In the genomic region with DNA sequence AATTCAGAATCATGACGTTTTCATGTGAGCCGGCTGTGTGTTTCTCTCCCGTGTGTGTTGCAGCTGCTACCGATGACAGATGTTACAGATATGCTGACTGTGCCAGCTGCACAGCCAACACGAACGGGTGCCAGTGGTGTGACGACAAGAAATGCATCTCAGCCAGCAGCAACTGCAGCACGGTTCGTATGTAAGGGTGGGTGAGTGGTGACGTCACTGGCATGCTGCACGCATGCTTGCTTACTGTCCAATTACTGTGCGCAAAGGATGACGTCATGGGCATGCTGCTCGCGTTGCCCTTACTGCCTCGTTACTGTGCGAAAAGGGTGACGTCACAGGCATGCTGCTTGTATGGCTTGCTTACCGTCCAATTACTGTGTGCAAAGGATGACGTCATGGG, we compare ENCODE assay signal across 11 mouse cellular contexts.
DNase-seq lines count a peak whose midpoint lies in the region; ATAC-seq lines count a peak whose summit lies in the region.
"Had no signal": no experiment of that assay in that cellular context is flagged by ENCODE, and none has a peak within 500 bp of the region (broad histone marks: within the 10 kb centered on the region; RNA-seq: fewer than 3 reads in every experiment).

No protein-coding gene starts in this region.

- H3K36me3 ChIP-seq in forebrain, embryonic 11.5 days (ENCODE audit: control insufficient read depth, insufficient read depth, low read length), result 0 out of 2 replicates have a peak, but pooled peaks cover 3% of the 10 kb centered on the region
- peaks cover 4% of the 10 kb centered on the region for H3K36me3 ChIP-seq in forebrain, embryonic 15.5 days
- H3K36me3 ChIP-seq in midbrain, embryonic 11.5 days (ENCODE audit: control insufficient read depth, insufficient read depth, low read length), result no peaks in the 10 kb centered on the region
- peaks cover 11% of the 10 kb centered on the region; the same call in 1 of the 2 replicates for H3K36me3 ChIP-seq in midbrain, embryonic 14.5 days (ENCODE audit: control insufficient read depth, insufficient read depth, low read length)

- no peaks in the 10 kb centered on the region for H3K9me3 ChIP-seq in forebrain, embryonic 11.5 days (ENCODE audit: control insufficient read depth, low read length)
- no peaks in the 10 kb centered on the region for H3K9me3 ChIP-seq in forebrain, embryonic 15.5 days
- H3K9me3 ChIP-seq in midbrain, embryonic 11.5 days (ENCODE audit: control insufficient read depth, low read length), result no peaks in the 10 kb centered on the region
- H3K9me3 ChIP-seq in midbrain, embryonic 14.5 days (ENCODE audit: control insufficient read depth, low read length), result no peaks in the 10 kb centered on the region

- H3K4me2 ChIP-seq in forebrain, embryonic 11.5 days (ENCODE audit: low read depth, low read length, severe bottlenecking), result no peak overlapping the region
- no peak overlapping the region for H3K4me2 ChIP-seq in forebrain, embryonic 15.5 days (replicated peaks)
- H3K4me2 ChIP-seq in midbrain, embryonic 11.5 days, result no peak overlapping the region
- no peak overlapping the region for H3K4me2 ChIP-seq in midbrain, embryonic 14.5 days (ENCODE audit: low read length)
- H3K4me2 ChIP-seq: lung, embryonic 14.5 days had no signal

- ATAC-seq in forebrain, embryonic 11.5 days (replicated peaks; ENCODE audit: low FRiP score), result no peak
- no peak for ATAC-seq in forebrain, embryonic 15.5 days (replicated peaks)
- no peak for ATAC-seq in midbrain, embryonic 11.5 days (ENCODE audit: low FRiP score)
- no peak for ATAC-seq in midbrain, embryonic 14.5 days (ENCODE audit: low FRiP score, low TSS enrichment)
- ATAC-seq: inflammation-experienced regulatory T-cells, adult 6 months had no signal

- WGBS in forebrain, embryonic 11.5 days, result 89% methylated on average over 20 of the region's 20 CpGs
- WGBS in forebrain, embryonic 15.5 days, result 73% methylated on average over 20 of the region's 20 CpGs
- 92% methylated on average over 20 of the region's 20 CpGs for WGBS in midbrain, embryonic 11.5 days
- 90% methylated on average over 20 of the region's 20 CpGs for WGBS in midbrain, embryonic 14.5 days

- H3K27me3 ChIP-seq in forebrain, embryonic 11.5 days (ENCODE audit: control insufficient read depth, insufficient read depth, low read length), result no peaks in the 10 kb centered on the region
- no peaks in the 10 kb centered on the region for H3K27me3 ChIP-seq in forebrain, embryonic 15.5 days
- no peaks in the 10 kb centered on the region for H3K27me3 ChIP-seq in midbrain, embryonic 11.5 days (ENCODE audit: control insufficient read depth, insufficient read depth, low read length)
- no peaks in the 10 kb centered on the region for H3K27me3 ChIP-seq in midbrain, embryonic 14.5 days (ENCODE audit: control insufficient read depth, insufficient read depth, low read length)

- H3K4me1 ChIP-seq in forebrain, embryonic 11.5 days (replicated peaks; ENCODE audit: control insufficient read depth, insufficient read depth, low read length), result no peaks in the 10 kb centered on the region
- 0 out of 2 replicates have a peak, but pooled peaks cover 3% of the 10 kb centered on the region for H3K4me1 ChIP-seq in forebrain, embryonic 15.5 days
- no peaks in the 10 kb centered on the region for H3K4me1 ChIP-seq in midbrain, embryonic 11.5 days (ENCODE audit: control insufficient read depth, insufficient read depth, low read length)
- no peaks in the 10 kb centered on the region for H3K4me1 ChIP-seq in midbrain, embryonic 14.5 days (ENCODE audit: control insufficient read depth, insufficient read depth, low read length)

- H3K4me3 ChIP-seq in forebrain, embryonic 11.5 days (ENCODE audit: low read depth, low read length), result no peak overlapping the region
- H3K4me3 ChIP-seq in forebrain, embryonic 15.5 days, result no peak overlapping the region
- H3K4me3 ChIP-seq in midbrain, embryonic 11.5 days (ENCODE audit: low read depth, low read length), result no peak overlapping the region
- H3K4me3 ChIP-seq in midbrain, embryonic 14.5 days (replicated peaks; ENCODE audit: low read depth, low read length), result no peak overlapping the region

- peak; percentile 56 for DNase-seq in forebrain, embryonic 11.5 days (ENCODE audit: low spot score)
- DNase-seq in midbrain, embryonic 11.5 days (ENCODE audit: low spot score, missing footprints), result peak; percentile 57
- DNase-seq in midbrain, embryonic 14.5 days, result no peak
- peak; percentile 12 to 62 for DNase-seq in left cerebral cortex, adult 8-10 months (ENCODE audit: low spot score in 2 of 2)
- DNase-seq in skeletal muscle tissue, adult 2 months (ENCODE audit: low read depth, low spot score), result peak; percentile 30
- no peak for DNase-seq in thymus, postnatal 25 days
- DNase-seq in adrenal gland, postnatal 14 days, result no peak
- DNase-seq: heart, adult 18-20 months; lung, embryonic 14.5 days had no signal

- H3K9ac ChIP-seq in forebrain, embryonic 11.5 days (ENCODE audit: low read length), result no peak overlapping the region
- H3K9ac ChIP-seq in forebrain, embryonic 15.5 days (replicated peaks), result no peak overlapping the region
- no peak overlapping the region for H3K9ac ChIP-seq in midbrain, embryonic 11.5 days (ENCODE audit: low read length)
- no peak overlapping the region for H3K9ac ChIP-seq in midbrain, embryonic 14.5 days (replicated peaks; ENCODE audit: low read length)
- H3K9ac ChIP-seq: lung, embryonic 14.5 days had no signal

- no peak overlapping the region for H3K27ac ChIP-seq in forebrain, embryonic 11.5 days (ENCODE audit: low read depth, low read length)
- no peak overlapping the region for H3K27ac ChIP-seq in forebrain, embryonic 15.5 days (replicated peaks)
- no peak overlapping the region for H3K27ac ChIP-seq in midbrain, embryonic 11.5 days (ENCODE audit: low read depth, low read length)
- no peak overlapping the region for H3K27ac ChIP-seq in midbrain, embryonic 14.5 days (replicated peaks; ENCODE audit: low read depth, low read length)

Comparison
In these comparisons a context has a peak if more than half of its experiments do, and no peak if none do; other contexts are left out.
1. DNase-seq: peak in forebrain, embryonic 11.5 days (single experiment), midbrain, embryonic 11.5 days (single experiment), left cerebral cortex, adult 8-10 months (2 of 2) and skeletal muscle tissue, adult 2 months (single experiment); none in midbrain, embryonic 14.5 days (single experiment), thymus, postnatal 25 days (single experiment) and adrenal gland, postnatal 14 days (single experiment).